Mouse (Mus musculus): ENCODE data around the gene Fgfr2. TPM values are rescaled to one million over a fixed set of nuclear protein-coding genes. Genes with fewer than 3 reads are reported as not detected.
"Not testable (repeated sequence)": the region's sequence is repeated elsewhere in the genome, so short reads cannot be mapped to it uniquely, and the experiment has no call there.

Fgfr2 gene
- polyA plus RNA-seq, 1 experiment from 2014 or later = 137 TPM

DNA sequence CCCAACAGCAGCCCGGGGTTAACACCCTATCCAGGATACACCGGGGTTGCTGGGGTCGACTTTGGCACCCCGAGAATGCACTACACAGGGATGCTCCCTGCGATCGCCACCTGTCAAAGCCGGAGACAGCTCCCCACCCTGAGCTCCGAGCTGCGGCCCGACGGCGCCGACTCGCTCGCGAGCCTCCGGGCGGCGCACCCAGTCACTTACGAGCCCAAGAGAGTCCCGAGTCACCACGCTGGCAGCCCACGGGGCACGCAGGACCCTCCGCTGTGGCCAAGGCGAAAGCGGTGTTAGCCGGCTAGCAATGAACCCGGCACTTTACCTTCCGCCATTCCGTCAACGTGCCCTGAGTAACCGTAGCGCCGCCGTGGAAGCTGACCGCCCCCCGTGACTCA is 1713.2 kb downstream of the Fgfr2 start:
- ATAC-seq (ENCODE audit: insufficient number of reproducible peaks, low FRiP score, low TSS enrichment, low read depth) = peak; percentile 5
- under 1% methylated on average over 38 of the region's 38 CpGs for WGBS

GRCm38 (mm10) chr7:131409321-131409987 is 1713.7 kb downstream of the Fgfr2 start:
- Histone ChIP-seq H3K4me3 (replicated peaks) (peak overlapping the region; percentile 98), H3K9me3 (replicated peaks) (no peaks in the 10 kb centered on the region), H3K27me3 (no peaks in the 10 kb centered on the region), H3K27ac (replicated peaks) (no peak overlapping the region), H3K4me2 (replicated peaks) (peak overlapping the region; percentile 61), H3K36me3 (no peaks in the 10 kb centered on the region), H3K4me1 (peaks cover 17% of the 10 kb centered on the region; the same call in 1 of the 2 replicates), H3K9ac (peak overlapping the region; percentile 86)
- WGBS = 4% methylated on average over 16 of the region's 16 CpGs
- ATAC-seq (ENCODE audit: insufficient number of reproducible peaks, low FRiP score, low TSS enrichment, low read depth) = no peak

More for the DNA sequence above, 1713.2 kb downstream of the Fgfr2 start:
- Histone ChIP-seq H3K4me3 (replicated peaks) (peak overlapping the region; percentile 98), H3K9ac (peak overlapping the region; percentile 86), H3K27me3 (no peaks in the 10 kb centered on the region), H3K4me1 (peaks cover 17% of the 10 kb centered on the region; the same call in 1 of the 2 replicates), H3K4me2 (replicated peaks) (peak overlapping the region; percentile 61), H3K36me3 (no peaks in the 10 kb centered on the region), H3K9me3 (replicated peaks) (no peaks in the 10 kb centered on the region), H3K27ac (replicated peaks) (peak overlapping the region; percentile 82)

- H3K27ac ChIP-seq (replicated peaks); H3K9me3 ChIP-seq (replicated peaks); ATAC-seq (ENCODE audit: insufficient number of reproducible peaks, low FRiP score, low TSS enrichment, low read depth); H3K4me1 ChIP-seq; H3K4me3 ChIP-seq (replicated peaks); H3K9ac ChIP-seq; H3K27me3 ChIP-seq; H3K4me2 ChIP-seq (replicated peaks): not testable (repeated sequence)
- H3K36me3 ChIP-seq = peaks cover 32% of the 10 kb centered on the region
- 87% methylated on average over 7 of the region's 7 CpGs for WGBS
These were observed 1731.4 kb downstream of the Fgfr2 start for GRCm38 (mm10) chr7:131391761-131392160.

- Histone ChIP-seq H3K27me3 (no peaks in the 10 kb centered on the region), H3K4me2 (replicated peaks) (peak overlapping the region; percentile 61), H3K9ac (peak overlapping the region; percentile 87), H3K4me3 (replicated peaks) (peak overlapping the region; percentile 82), H3K27ac (replicated peaks) (no peak overlapping the region), H3K4me1 (peaks cover 8% of the 10 kb centered on the region), H3K36me3 (0 out of 2 replicates have a peak, but pooled peaks cover 3% of the 10 kb centered on the region), H3K9me3 (replicated peaks) (no peaks in the 10 kb centered on the region)
- WGBS = 68% methylated on average over 9 of the region's 9 CpGs
- ATAC-seq (ENCODE audit: insufficient number of reproducible peaks, low FRiP score, low TSS enrichment, low read depth) = no peak
These were observed 1751.1 kb downstream of the Fgfr2 start for GRCm38 (mm10) chr7:131371880-131372651.

- Histone ChIP-seq H3K27me3 (no peaks in the 10 kb centered on the region), H3K27ac (replicated peaks) (peak overlapping the region; percentile 98), H3K4me1 (peaks cover 8% of the 10 kb centered on the region), H3K9me3 (replicated peaks) (no peaks in the 10 kb centered on the region), H3K4me2 (replicated peaks) (peak overlapping the region; percentile 61), H3K9ac (peak overlapping the region; percentile 87), H3K4me3 (replicated peaks) (peak overlapping the region; percentile 82), H3K36me3 (0 out of 2 replicates have a peak, but pooled peaks cover 3% of the 10 kb centered on the region)
- 9% methylated on average over 9 of the region's 9 CpGs for WGBS
- no peak for ATAC-seq (ENCODE audit: insufficient number of reproducible peaks, low FRiP score, low TSS enrichment, low read depth)
These were observed 1751.7 kb downstream of the Fgfr2 start for GRCm38 (mm10) chr7:131371470-131371860.

DNA sequence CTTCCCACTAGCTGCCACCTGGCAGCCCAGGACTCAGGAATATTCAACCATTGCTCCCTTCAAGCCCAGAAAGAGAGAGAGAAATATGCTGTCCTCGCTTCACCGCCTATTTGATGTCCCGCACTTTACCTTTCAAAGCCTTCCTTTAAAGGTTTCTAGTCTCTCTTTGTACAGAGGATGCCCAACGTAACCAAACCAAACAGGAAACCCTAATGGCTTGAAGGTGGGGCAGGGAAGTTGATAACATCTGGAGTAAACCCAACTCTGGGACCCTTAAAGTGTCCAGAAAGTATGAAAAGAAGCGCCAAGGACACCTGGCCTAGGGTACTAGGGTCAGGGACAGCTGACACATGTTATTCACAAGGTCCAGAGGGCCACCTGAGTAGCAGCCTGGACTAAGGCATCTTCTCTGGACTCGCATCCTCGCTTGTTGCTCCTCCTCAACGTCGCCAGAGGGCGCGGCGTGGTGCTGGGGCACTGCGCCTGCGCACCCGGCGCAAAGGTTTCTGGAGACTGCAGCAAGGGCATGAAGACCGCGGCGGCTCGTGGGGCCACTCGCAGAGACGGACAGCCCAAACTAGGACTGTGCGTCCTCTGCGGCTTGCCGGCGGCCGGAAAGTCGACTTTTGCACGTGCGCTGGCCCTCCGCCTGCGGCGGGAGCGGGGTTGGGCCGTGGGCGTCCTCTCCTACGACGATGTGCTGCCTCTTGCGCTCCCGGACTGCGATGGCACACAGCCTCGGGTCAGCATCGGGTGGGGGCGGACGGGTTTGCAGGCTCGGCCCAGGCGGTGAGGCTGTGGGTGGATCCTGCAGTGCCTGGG is 1752.3 kb downstream of the Fgfr2 start, which contains the start of gene Pstk:
Gene Pstk (plus strand): TSS at position 494 of the 822 bp plus-strand sequence.
- Histone ChIP-seq H3K4me2 (replicated peaks) (peak within 1 kb of the TSS; percentile 61), H3K36me3 (0 out of 2 replicates have a peak, but pooled peaks cover 3% of the 10 kb centered on the region), H3K9ac (peak within 1 kb of the TSS; percentile 87), H3K9me3 (replicated peaks) (no peaks in the 10 kb centered on the region), H3K4me1 (peaks cover 8% of the 10 kb centered on the region), H3K27me3 (no peaks in the 10 kb centered on the region), H3K27ac (replicated peaks) (peak within 1 kb of the TSS; percentile 98), H3K4me3 (replicated peaks) (peak within 1 kb of the TSS; percentile 82)
- 4% methylated on average over 47 of the region's 47 CpGs for WGBS
- peak; percentile 92 for ATAC-seq (ENCODE audit: insufficient number of reproducible peaks, low FRiP score, low TSS enrichment, low read depth)

GRCm38 (mm10) chr7:131364131-131364530 is 1759.0 kb downstream of the Fgfr2 start:
- H3K4me3 ChIP-seq (replicated peaks) = no peak overlapping the region
- 90% methylated on average over 8 of the region's 8 CpGs for WGBS
- H3K4me2 ChIP-seq (replicated peaks) = no peak overlapping the region
- peaks cover 15% of the 10 kb centered on the region for H3K4me1 ChIP-seq
- no peak for ATAC-seq (ENCODE audit: insufficient number of reproducible peaks, low FRiP score, low TSS enrichment, low read depth)
- H3K27me3 ChIP-seq = no peaks in the 10 kb centered on the region
- peaks cover 2% of the 10 kb centered on the region; the same call in 1 of the 2 replicates for H3K36me3 ChIP-seq
- H3K27ac ChIP-seq (replicated peaks) = no peak overlapping the region
- no peaks in the 10 kb centered on the region for H3K9me3 ChIP-seq (replicated peaks)
- no peak overlapping the region for H3K9ac ChIP-seq

DNA sequence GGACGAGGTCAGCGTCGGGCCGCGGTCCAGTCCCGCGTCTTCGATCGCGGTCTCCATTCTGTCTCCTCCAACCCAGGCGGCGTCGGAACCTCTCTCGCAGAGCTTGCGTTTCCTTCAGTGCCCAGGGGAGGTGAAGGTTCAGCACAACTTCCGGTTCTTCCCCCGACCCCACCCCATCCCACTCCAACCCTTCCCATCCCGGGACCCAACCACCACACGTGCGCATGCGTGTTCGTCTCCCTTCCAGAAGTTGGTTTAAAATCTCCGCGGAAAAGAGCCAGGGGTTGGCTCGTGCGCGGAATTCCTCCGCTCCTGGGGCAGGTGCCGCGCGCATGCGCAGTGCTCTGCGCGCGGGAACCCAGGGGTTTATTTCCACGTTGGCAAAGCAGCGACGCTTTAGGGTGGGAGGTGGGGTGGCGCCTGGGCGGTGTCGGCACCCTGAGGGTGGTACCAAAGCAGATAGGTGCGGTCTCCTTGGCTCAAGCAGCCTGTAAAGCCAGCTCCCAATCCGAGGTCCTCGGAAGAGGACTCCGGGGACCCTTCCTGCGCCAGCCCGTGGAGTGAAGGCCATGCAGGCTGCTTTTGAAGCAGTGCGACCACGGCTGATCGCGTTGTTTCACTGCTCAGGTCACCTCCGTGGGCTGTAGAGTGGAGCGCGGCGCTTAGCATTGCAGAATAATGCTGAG is 1760.4 kb downstream of the Fgfr2 start, which contains the start of gene 2310057M21Rik:
Gene 2310057M21Rik (minus strand): TSS at position 145 of the 686 bp plus-strand sequence.
- no peaks in the 10 kb centered on the region for H3K9me3 ChIP-seq (replicated peaks)
- peak within 1 kb of the TSS; percentile 83 for H3K9ac ChIP-seq
- peaks cover 15% of the 10 kb centered on the region for H3K4me1 ChIP-seq
- H3K4me2 ChIP-seq (replicated peaks) = peak within 1 kb of the TSS; percentile 94
- H3K27ac ChIP-seq (replicated peaks) = peak within 1 kb of the TSS; percentile 96
- peak within 1 kb of the TSS; percentile 92 for H3K4me3 ChIP-seq (replicated peaks)
- H3K36me3 ChIP-seq = peaks cover 15% of the 10 kb centered on the region
- no peaks in the 10 kb centered on the region for H3K27me3 ChIP-seq
- ATAC-seq (ENCODE audit: insufficient number of reproducible peaks, low FRiP score, low TSS enrichment, low read depth) = peak; percentile 99
- WGBS = under 1% methylated on average over 55 of the region's 55 CpGs

GRCm38 (mm10) chr7:131362269-131362614 is 1760.9 kb downstream of the Fgfr2 start:
- Histone ChIP-seq H3K36me3 (peaks cover 21% of the 10 kb centered on the region), H3K4me1 (peaks cover 15% of the 10 kb centered on the region), H3K9ac (peak overlapping the region; percentile 83), H3K27me3 (no peaks in the 10 kb centered on the region), H3K4me3 (replicated peaks) (peak overlapping the region; percentile 92), H3K4me2 (replicated peaks) (peak overlapping the region; percentile 64), H3K9me3 (replicated peaks) (no peaks in the 10 kb centered on the region), H3K27ac (replicated peaks) (peak overlapping the region; percentile 96)
- ATAC-seq (ENCODE audit: insufficient number of reproducible peaks, low FRiP score, low TSS enrichment, low read depth) = peak; percentile 84
- under 1% methylated on average over 35 of the region's 35 CpGs for WGBS

DNA sequence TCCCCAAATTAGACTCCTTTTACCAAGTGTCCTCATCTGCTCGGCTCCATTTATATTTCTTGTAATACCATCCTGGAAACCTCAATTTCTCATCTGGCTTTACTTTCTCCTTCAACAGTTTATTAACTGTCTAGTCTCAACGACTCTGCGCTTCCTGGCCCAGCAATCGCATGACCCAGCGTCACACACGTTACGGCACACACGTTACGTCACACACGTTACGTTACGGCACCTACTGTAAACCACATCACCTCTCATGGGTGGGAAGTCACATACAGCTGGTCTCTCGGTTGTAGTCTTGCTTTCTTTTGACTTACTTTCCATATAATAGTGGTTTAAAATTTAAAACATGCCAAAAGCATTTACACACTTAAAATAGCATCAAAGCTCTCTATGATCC is 1767.0 kb downstream of the Fgfr2 start:
- ATAC-seq (ENCODE audit: insufficient number of reproducible peaks, low FRiP score, low TSS enrichment, low read depth) = no peak
- Histone ChIP-seq H3K9ac (no peak overlapping the region), H3K4me3 (replicated peaks) (no peak overlapping the region), H3K27me3 (no peaks in the 10 kb centered on the region), H3K9me3 (replicated peaks) (no peaks in the 10 kb centered on the region), H3K36me3 (peaks cover 51% of the 10 kb centered on the region), H3K27ac (replicated peaks) (no peak overlapping the region), H3K4me1 (peaks cover 3% of the 10 kb centered on the region), H3K4me2 (replicated peaks) (no peak overlapping the region)
- WGBS = 94% methylated on average over 13 of the region's 13 CpGs

All from embryonic facial prominence, embryonic 15.5 days (tissue).